ENCODE assay signal across 20 mouse cellular contexts in the genomic region with DNA sequence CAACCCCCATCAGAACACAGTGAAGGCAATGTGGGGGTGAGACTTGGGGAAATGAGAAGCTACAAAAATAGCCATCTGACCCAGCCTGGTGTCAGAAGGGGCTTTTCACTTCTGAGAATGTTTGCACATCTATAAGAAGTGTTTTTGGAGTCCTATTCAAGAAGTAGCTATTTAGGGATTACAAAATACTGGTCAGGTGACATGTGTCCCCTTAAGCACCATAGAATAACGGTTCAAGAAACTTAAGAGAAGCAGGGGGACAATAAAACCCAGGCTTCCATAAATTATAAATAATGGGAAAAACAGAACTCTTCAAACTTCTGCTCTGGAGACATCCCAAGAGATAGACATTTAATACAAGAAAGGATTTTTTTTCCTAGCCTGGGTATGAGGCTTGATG.
A peak's percentile ranks its signal among the peaks of the same experiment; 100 is the strongest.
DNase-seq lines count a peak whose midpoint lies in the region; ATAC-seq and TF ChIP-seq lines count a peak whose summit lies in the region.
"Had no signal": no experiment of that assay in that cellular context is flagged by ENCODE, and none has a peak within 500 bp of the region (broad histone marks: within the 10 kb centered on the region; RNA-seq: fewer than 3 reads in every experiment).

No protein-coding gene starts in this region.

- no peak overlapping the region for H3K4me3 ChIP-seq in limb, embryonic 12.5 days (replicated peaks)
- H3K4me3 ChIP-seq in limb, embryonic 10.5 days, result no peak overlapping the region
- H3K4me3 ChIP-seq in limb, embryonic 14.5 days (replicated peaks; ENCODE audit: low read length), result no peak overlapping the region
- H3K4me3 ChIP-seq in midbrain, postnatal 0 days (ENCODE audit: low read depth, low read length), result no peak overlapping the region
- H3K4me3 ChIP-seq: embryonic facial prominence, embryonic 10.5 days; embryonic facial prominence, embryonic 12.5 days; forebrain, embryonic 13.5 days; forebrain, embryonic 15.5 days had no signal

- H3K9me3 ChIP-seq in limb, embryonic 12.5 days, result no peaks in the 10 kb centered on the region
- H3K9me3 ChIP-seq in limb, embryonic 10.5 days (replicated peaks), result no peaks in the 10 kb centered on the region
- no peaks in the 10 kb centered on the region for H3K9me3 ChIP-seq in limb, embryonic 14.5 days (ENCODE audit: control insufficient read depth, low read length)
- no peaks in the 10 kb centered on the region for H3K9me3 ChIP-seq in midbrain, postnatal 0 days (ENCODE audit: low read length)
- H3K9me3 ChIP-seq: embryonic facial prominence, embryonic 10.5 days; embryonic facial prominence, embryonic 12.5 days; forebrain, embryonic 13.5 days; forebrain, embryonic 15.5 days had no signal

- peaks cover 10% of the 10 kb centered on the region; the same call in 1 of the 2 replicates for H3K4me1 ChIP-seq in limb, embryonic 12.5 days (replicated peaks)
- H3K4me1 ChIP-seq in limb, embryonic 10.5 days, result no peaks in the 10 kb centered on the region
- H3K4me1 ChIP-seq in limb, embryonic 14.5 days (ENCODE audit: control insufficient read depth, insufficient read depth, low read length), result no peaks in the 10 kb centered on the region
- H3K4me1 ChIP-seq in midbrain, postnatal 0 days (ENCODE audit: insufficient read depth, low read length), result no peaks in the 10 kb centered on the region
- H3K4me1 ChIP-seq: embryonic facial prominence, embryonic 10.5 days; embryonic facial prominence, embryonic 12.5 days; forebrain, embryonic 13.5 days; forebrain, embryonic 15.5 days had no signal

- peak; percentile 56; the same call in 1 of the 2 replicates for ATAC-seq in limb, embryonic 12.5 days (ENCODE audit: insufficient number of reproducible peaks, insufficient read depth, low FRiP score, low TSS enrichment, low read depth)
- peak; percentile 72; the same call in 1 of the 2 replicates for ATAC-seq in limb, embryonic 14.5 days (ENCODE audit: low FRiP score, low read depth)
- ATAC-seq in midbrain, postnatal 0 days (ENCODE audit: low FRiP score), result no peak
- ATAC-seq: CD4-positive, CD25-positive, alpha-beta regulatory T cell, adult 4 months; forebrain, embryonic 13.5 days; forebrain, embryonic 15.5 days; forebrain, postnatal 0 days had no signal

- no peak overlapping the region for H3K9ac ChIP-seq in limb, embryonic 12.5 days (replicated peaks)
- no peak overlapping the region for H3K9ac ChIP-seq in limb, embryonic 14.5 days (ENCODE audit: low read depth, low read length, severe bottlenecking)
- no peak overlapping the region for H3K9ac ChIP-seq in midbrain, postnatal 0 days (replicated peaks; ENCODE audit: low read length, poor library complexity, severe bottlenecking)
- H3K9ac ChIP-seq: embryonic facial prominence, embryonic 12.5 days; forebrain, embryonic 13.5 days; forebrain, embryonic 15.5 days; forebrain, postnatal 0 days had no signal

- no peak for TF ChIP-seq POLR2A in limb, embryonic 14.5 days (IDR thresholded peaks at IDR 0.05; ENCODE audit: borderline replicate concordance, extremely low read depth, insufficient read depth, insufficient read length)

- no peak for DNase-seq in limb, embryonic 10.5 days (ENCODE audit: low spot score)
- no peak for DNase-seq in limb, embryonic 14.5 days (ENCODE audit: low spot score)
- no peak for DNase-seq in midbrain, postnatal 0 days (ENCODE audit: low spot score)
- no peak for DNase-seq in lung, postnatal 36 days
- DNase-seq: adrenal gland, adult 2 months; adrenal gland, postnatal 10 days; adrenal gland, postnatal 25 days; B cell, adult 2 months; cerebellum, adult 11 months; cerebellum, adult 18-20 months; cerebellum, adult 8-10 months; cerebellum, adult 9-11 months; cerebellum, postnatal 14 days; forebrain, postnatal 0 days had no signal

- H3K27me3 ChIP-seq in limb, embryonic 12.5 days, result no peaks in the 10 kb centered on the region
- no peaks in the 10 kb centered on the region for H3K27me3 ChIP-seq in limb, embryonic 10.5 days (ENCODE audit: low read depth, poor library complexity, severe bottlenecking)
- H3K27me3 ChIP-seq in limb, embryonic 14.5 days (ENCODE audit: control insufficient read depth, insufficient read depth, low read length), result no peaks in the 10 kb centered on the region
- no peaks in the 10 kb centered on the region for H3K27me3 ChIP-seq in midbrain, postnatal 0 days (ENCODE audit: insufficient read depth, low read length)
- H3K27me3 ChIP-seq: embryonic facial prominence, embryonic 12.5 days; forebrain, embryonic 13.5 days; forebrain, embryonic 15.5 days had no signal

- TF ChIP-seq CTCF in midbrain, postnatal 0 days (IDR thresholded peaks at IDR 0.05), result no peak

- H3K4me2 ChIP-seq in limb, embryonic 12.5 days, result no peak overlapping the region
- no peak overlapping the region for H3K4me2 ChIP-seq in limb, embryonic 14.5 days (replicated peaks; ENCODE audit: low read depth, low read length, severe bottlenecking)
- no peak overlapping the region for H3K4me2 ChIP-seq in midbrain, postnatal 0 days (ENCODE audit: low read depth, low read length, poor library complexity, severe bottlenecking)
- H3K4me2 ChIP-seq: embryonic facial prominence, embryonic 12.5 days; forebrain, embryonic 13.5 days; forebrain, embryonic 15.5 days had no signal

- no peak overlapping the region for H3K27ac ChIP-seq in limb, embryonic 12.5 days
- no peak overlapping the region for H3K27ac ChIP-seq in limb, embryonic 10.5 days
- no peak overlapping the region for H3K27ac ChIP-seq in limb, embryonic 14.5 days (replicated peaks; ENCODE audit: low read depth, low read length)
- no peak overlapping the region for H3K27ac ChIP-seq in midbrain, postnatal 0 days (ENCODE audit: low read depth, low read length)
- H3K27ac ChIP-seq: embryonic facial prominence, embryonic 10.5 days; embryonic facial prominence, embryonic 12.5 days; forebrain, embryonic 13.5 days; forebrain, embryonic 15.5 days had no signal

- no peaks in the 10 kb centered on the region for H3K36me3 ChIP-seq in limb, embryonic 12.5 days
- H3K36me3 ChIP-seq in limb, embryonic 10.5 days, result no peaks in the 10 kb centered on the region
- no peaks in the 10 kb centered on the region for H3K36me3 ChIP-seq in limb, embryonic 14.5 days (ENCODE audit: control insufficient read depth, insufficient read depth, low read length)
- H3K36me3 ChIP-seq in midbrain, postnatal 0 days (ENCODE audit: insufficient read depth, low read length), result no peaks in the 10 kb centered on the region
- H3K36me3 ChIP-seq: embryonic facial prominence, embryonic 10.5 days; embryonic facial prominence, embryonic 12.5 days; forebrain, embryonic 15.5 days had no signal

- 28% methylated on average over 1 of the region's 1 CpGs for WGBS in limb, embryonic 12.5 days
- WGBS in limb, embryonic 10.5 days, result 72% methylated on average over 1 of the region's 1 CpGs
- 17% methylated on average over 1 of the region's 1 CpGs for WGBS in limb, embryonic 14.5 days
- 72% methylated on average over 1 of the region's 1 CpGs for WGBS in midbrain, postnatal 0 days
